Mouse (Mus musculus): ENCODE results near the gene Ifitm2. TPM values are rescaled to one million over a fixed set of nuclear protein-coding genes. Genes with fewer than 3 reads are reported as not detected.
"Not testable (repeated sequence)": the region's sequence is repeated elsewhere in the genome, so short reads cannot be mapped to it uniquely, and the experiment has no call there.

Gene Ifitm2
- polyA plus RNA-seq, 1 experiment from 2014 or later, result 738 TPM

GRCm38 (mm10) chr7:140981704-140982103 is 25.9 kb upstream of the Ifitm2 start:
- no peak for ATAC-seq
- 87% methylated on average over 8 of the region's 8 CpGs for WGBS
- no peaks in the 10 kb centered on the region for H3K36me3 ChIP-seq (ENCODE audit: control insufficient read depth, insufficient read depth)
- no peaks in the 10 kb centered on the region for H3K4me1 ChIP-seq (replicated peaks; ENCODE audit: control insufficient read depth, insufficient read depth, low read length)
- H3K9ac ChIP-seq (ENCODE audit: low read depth, low read length), result no peak overlapping the region
- no peak overlapping the region for H3K4me2 ChIP-seq (replicated peaks; ENCODE audit: low read depth)
- no peak for TF ChIP-seq CTCF (IDR thresholded peaks at IDR 0.05; ENCODE audit: low read depth)
- H3K27me3 ChIP-seq (replicated peaks; ENCODE audit: control insufficient read depth, insufficient read depth, low read length), result no peaks in the 10 kb centered on the region
- no peak overlapping the region for H3K27ac ChIP-seq (ENCODE audit: low read depth, low read length)
- H3K9me3 ChIP-seq (ENCODE audit: control insufficient read depth), result no peaks in the 10 kb centered on the region
- H3K4me3 ChIP-seq (ENCODE audit: low read depth, low read length), result no peak overlapping the region

- H3K27me3 ChIP-seq (replicated peaks; ENCODE audit: control insufficient read depth, insufficient read depth, low read length); H3K9me3 ChIP-seq (ENCODE audit: control insufficient read depth); H3K4me3 ChIP-seq (ENCODE audit: low read depth, low read length); ATAC-seq; H3K4me1 ChIP-seq (replicated peaks; ENCODE audit: control insufficient read depth, insufficient read depth, low read length); H3K27ac ChIP-seq (ENCODE audit: low read depth, low read length); H3K4me2 ChIP-seq (replicated peaks; ENCODE audit: low read depth); H3K9ac ChIP-seq (ENCODE audit: low read depth, low read length); H3K36me3 ChIP-seq (ENCODE audit: control insufficient read depth, insufficient read depth): not testable (repeated sequence)
- whole genome bisulfite sequencing, result 83% methylated on average over 9 of the region's 9 CpGs
Measured at GRCm38 (mm10) chr7:140976720-140977119, 20.9 kb upstream of the Ifitm2 start.

GRCm38 (mm10) chr7:140975465-140975864 is 19.7 kb upstream of the Ifitm2 start:
- no peaks in the 10 kb centered on the region for H3K27me3 ChIP-seq (replicated peaks; ENCODE audit: control insufficient read depth, insufficient read depth, low read length)
- no peak overlapping the region for H3K4me2 ChIP-seq (replicated peaks; ENCODE audit: low read depth)
- WGBS, result 54% methylated on average over 3 of the region's 3 CpGs
- ATAC-seq, result no peak
- no peak overlapping the region for H3K27ac ChIP-seq (ENCODE audit: low read depth, low read length)
- no peaks in the 10 kb centered on the region for H3K9me3 ChIP-seq (ENCODE audit: control insufficient read depth)
- H3K4me1 ChIP-seq (replicated peaks; ENCODE audit: control insufficient read depth, insufficient read depth, low read length), result 0 out of 2 replicates have a peak, but pooled peaks cover 7% of the 10 kb centered on the region
- TF ChIP-seq CTCF (IDR thresholded peaks at IDR 0.05; ENCODE audit: low read depth), result no peak
- H3K9ac ChIP-seq (ENCODE audit: low read depth, low read length), result no peak overlapping the region
- no peaks in the 10 kb centered on the region for H3K36me3 ChIP-seq (ENCODE audit: control insufficient read depth, insufficient read depth)
- no peak overlapping the region for H3K4me3 ChIP-seq (ENCODE audit: low read depth, low read length)

GRCm38 (mm10) chr7:140974940-140975339 is 19.2 kb upstream of the Ifitm2 start:
- no peaks in the 10 kb centered on the region for H3K27me3 ChIP-seq (replicated peaks; ENCODE audit: control insufficient read depth, insufficient read depth, low read length)
- no peak overlapping the region for H3K4me3 ChIP-seq (ENCODE audit: low read depth, low read length)
- no peak overlapping the region for H3K9ac ChIP-seq (ENCODE audit: low read depth, low read length)
- TF ChIP-seq CTCF (IDR thresholded peaks at IDR 0.05; ENCODE audit: low read depth), result no peak
- no peaks in the 10 kb centered on the region for H3K9me3 ChIP-seq (ENCODE audit: control insufficient read depth)
- H3K4me1 ChIP-seq (replicated peaks; ENCODE audit: control insufficient read depth, insufficient read depth, low read length), result 0 out of 2 replicates have a peak, but pooled peaks cover 7% of the 10 kb centered on the region
- H3K36me3 ChIP-seq (ENCODE audit: control insufficient read depth, insufficient read depth), result no peaks in the 10 kb centered on the region
- 26% methylated on average over 9 of the region's 9 CpGs for WGBS
- peak overlapping the region; percentile 28; the same call in 1 of the 2 replicates for H3K27ac ChIP-seq (ENCODE audit: low read depth, low read length)
- no peak for ATAC-seq
- no peak overlapping the region for H3K4me2 ChIP-seq (replicated peaks; ENCODE audit: low read depth)

GRCm38 (mm10) chr7:140973396-140974165 is 17.8 kb upstream of the Ifitm2 start:
- no peak overlapping the region for H3K9ac ChIP-seq (ENCODE audit: low read depth, low read length)
- no peaks in the 10 kb centered on the region for H3K36me3 ChIP-seq (ENCODE audit: control insufficient read depth, insufficient read depth)
- ATAC-seq, result no peak
- H3K27me3 ChIP-seq (replicated peaks; ENCODE audit: control insufficient read depth, insufficient read depth, low read length), result no peaks in the 10 kb centered on the region
- H3K9me3 ChIP-seq (ENCODE audit: control insufficient read depth), result no peaks in the 10 kb centered on the region
- no peak overlapping the region for H3K4me3 ChIP-seq (ENCODE audit: low read depth, low read length)
- 50% methylated on average over 14 of the region's 14 CpGs for WGBS
- no peak overlapping the region for H3K4me2 ChIP-seq (replicated peaks; ENCODE audit: low read depth)
- no peak for TF ChIP-seq CTCF (IDR thresholded peaks at IDR 0.05; ENCODE audit: low read depth)
- 0 out of 2 replicates have a peak, but pooled peaks cover 7% of the 10 kb centered on the region for H3K4me1 ChIP-seq (replicated peaks; ENCODE audit: control insufficient read depth, insufficient read depth, low read length)
- 0 out of 2 replicates have a peak overlapping the region, but pooled peaks have one; percentile 41 for H3K27ac ChIP-seq (ENCODE audit: low read depth, low read length)

GRCm38 (mm10) chr7:140971479-140972171 is 15.8 kb upstream of the Ifitm2 start:
- 62% methylated on average over 8 of the region's 8 CpGs for WGBS
- Histone ChIP-seq H3K4me2 (replicated peaks; ENCODE audit: low read depth) (no peak overlapping the region), H3K4me1 (replicated peaks; ENCODE audit: control insufficient read depth, insufficient read depth, low read length) (0 out of 2 replicates have a peak, but pooled peaks cover 7% of the 10 kb centered on the region), H3K9ac (ENCODE audit: low read depth, low read length) (no peak overlapping the region), H3K36me3 (ENCODE audit: control insufficient read depth, insufficient read depth) (no peaks in the 10 kb centered on the region), H3K9me3 (ENCODE audit: control insufficient read depth) (no peaks in the 10 kb centered on the region), H3K27ac (ENCODE audit: low read depth, low read length) (peak overlapping the region; percentile 77), H3K4me3 (ENCODE audit: low read depth, low read length) (no peak overlapping the region), H3K27me3 (replicated peaks; ENCODE audit: control insufficient read depth, insufficient read depth, low read length) (no peaks in the 10 kb centered on the region)
- TF ChIP-seq CTCF (IDR thresholded peaks at IDR 0.05; ENCODE audit: low read depth), result no peak
- ATAC-seq, result no peak

Data from intestine, postnatal 0 days (tissue).